Mouse (Mus musculus): ENCODE measurements around the gene Psg19.
"Not testable (repeated sequence)": the region's sequence is repeated elsewhere in the genome, so short reads cannot be mapped to it uniquely, and the experiment has no call there.

The Psg19 gene

GRCm38 (mm10) chr7:18798420-18798819, at the start of gene Psg19:
TSS of gene Psg19 (minus strand) at chr7:18798520.
- DNase-seq (ENCODE audit: low read depth) = no peak

- DNase-seq (ENCODE audit: low read depth) = no peak
Observed at GRCm38 (mm10) chr7:18844811-18845210, 46.5 kb upstream of the Psg19 start.

- DNase-seq (ENCODE audit: low read depth) = no peak
Observed at GRCm38 (mm10) chr7:18841174-18841567, 42.9 kb upstream of the Psg19 start.

GRCm38 (mm10) chr7:18840386-18841173, 42.3 kb upstream of the Psg19 start:
- DNase-seq (ENCODE audit: low read depth) = peak; percentile 54

GRCm38 (mm10) chr7:18839865-18840264, 41.5 kb upstream of the Psg19 start, which contains the start of gene Mill2:
TSS of gene Mill2 (plus strand) at chr7:18839966.
- DNase-seq (ENCODE audit: low read depth) = peak; percentile 10

- DNase-seq (ENCODE audit: low read depth) = no peak
Observed at GRCm38 (mm10) chr7:18832298-18832697, 34.0 kb upstream of the Psg19 start.

GRCm38 (mm10) chr7:18829545-18829944, 31.2 kb upstream of the Psg19 start:
- no peak for DNase-seq (ENCODE audit: low read depth)

GRCm38 (mm10) chr7:18828592-18828991, 30.3 kb upstream of the Psg19 start:
- DNase-seq (ENCODE audit: low read depth) = peak; percentile 13

- no peak for DNase-seq (ENCODE audit: low read depth)
Observed at GRCm38 (mm10) chr7:18827792-18828546, 29.6 kb upstream of the Psg19 start.

- DNase-seq (ENCODE audit: low read depth) = no peak
Observed at GRCm38 (mm10) chr7:18821507-18821906, 23.2 kb upstream of the Psg19 start, which contains the start of gene Psg17. TSS of gene Psg17 (minus strand) at chr7:18821607.

GRCm38 (mm10) chr7:18818301-18818700, 20.0 kb upstream of the Psg19 start:
- DNase-seq (ENCODE audit: low read depth) = no peak

- DNase-seq (ENCODE audit: low read depth) = no peak
Observed at GRCm38 (mm10) chr7:18803526-18803925, 5.2 kb upstream of the Psg19 start.

- no peak for DNase-seq (ENCODE audit: low read depth)
Observed at GRCm38 (mm10) chr7:18799129-18799528, 809 bp upstream of the Psg19 start.

GRCm38 (mm10) chr7:18790671-18791070, 7.6 kb downstream of the Psg19 start:
- DNase-seq (ENCODE audit: low read depth) = not testable (repeated sequence)

GRCm38 (mm10) chr7:18781301-18781700, 17.0 kb downstream of the Psg19 start:
- peak; percentile 16 for DNase-seq (ENCODE audit: low read depth)

- DNase-seq (ENCODE audit: low read depth) = no peak
Observed at GRCm38 (mm10) chr7:18779337-18779781, 19.0 kb downstream of the Psg19 start.

GRCm38 (mm10) chr7:18762885-18763284, 35.4 kb downstream of the Psg19 start:
- not testable (repeated sequence) for DNase-seq (ENCODE audit: low read depth)

GRCm38 (mm10) chr7:18760152-18760551, 38.2 kb downstream of the Psg19 start:
- not testable (repeated sequence) for DNase-seq (ENCODE audit: low read depth)

- DNase-seq (ENCODE audit: low read depth) = peak; percentile 64
Observed at GRCm38 (mm10) chr7:18749896-18750477, 48.3 kb downstream of the Psg19 start.

GRCm38 (mm10) chr7:18748994-18749895, 49.1 kb downstream of the Psg19 start:
- DNase-seq (ENCODE audit: low read depth) = no peak

- DNase-seq (ENCODE audit: low read depth) = not testable (repeated sequence)
Observed at GRCm38 (mm10) chr7:18747420-18747819, 50.9 kb downstream of the Psg19 start.

All from naive thymus-derived CD4-positive, alpha-beta T cell, adult 2 months (primary cell).